Mouse (Mus musculus): ENCODE measurements around the gene Ugt1a10. TPM values are rescaled to one million over a fixed set of nuclear protein-coding genes. Genes with fewer than 3 reads are reported as not detected.
"Not testable (repeated sequence)": the region's sequence is repeated elsewhere in the genome, so short reads cannot be mapped to it uniquely, and the experiment has no call there.

The Ugt1a10 gene
- polyA plus RNA-seq, 1 experiment from 2014 or later, result not detected

- not testable (repeated sequence) for H3K4me2 ChIP-seq; H3K4me3 ChIP-seq (ENCODE audit: low read depth, low read length); H3K9me3 ChIP-seq (ENCODE audit: low read depth, low read length); H3K4me1 ChIP-seq (ENCODE audit: insufficient read depth); H3K27me3 ChIP-seq (ENCODE audit: insufficient read depth, low read length); H3K9ac ChIP-seq; H3K27ac ChIP-seq (ENCODE audit: low read depth); H3K36me3 ChIP-seq (ENCODE audit: insufficient read depth)
- 4% methylated on average over 5 of the region's 5 CpGs for WGBS
- TF ChIP-seq CTCF (IDR thresholded peaks at IDR 0.05; ENCODE audit: low read depth), result peak; percentile 52
- ATAC-seq (ENCODE audit: insufficient read depth), result peak; percentile 63; the same call in 1 of the 2 replicates
- peak; percentile 57 for DNase-seq
Measured at GRCm38 (mm10) chr1:88143966-88144675, 88.9 kb downstream of the Ugt1a10 start.

GRCm38 (mm10) chr1:88145278-88145677 is 90.1 kb downstream of the Ugt1a10 start:
- DNase-seq, result peak; percentile 24
- peak; percentile 44 for TF ChIP-seq CTCF (IDR thresholded peaks at IDR 0.05; ENCODE audit: low read depth)
- 55% methylated on average over 2 of the region's 2 CpGs for whole genome bisulfite sequencing

DNA sequence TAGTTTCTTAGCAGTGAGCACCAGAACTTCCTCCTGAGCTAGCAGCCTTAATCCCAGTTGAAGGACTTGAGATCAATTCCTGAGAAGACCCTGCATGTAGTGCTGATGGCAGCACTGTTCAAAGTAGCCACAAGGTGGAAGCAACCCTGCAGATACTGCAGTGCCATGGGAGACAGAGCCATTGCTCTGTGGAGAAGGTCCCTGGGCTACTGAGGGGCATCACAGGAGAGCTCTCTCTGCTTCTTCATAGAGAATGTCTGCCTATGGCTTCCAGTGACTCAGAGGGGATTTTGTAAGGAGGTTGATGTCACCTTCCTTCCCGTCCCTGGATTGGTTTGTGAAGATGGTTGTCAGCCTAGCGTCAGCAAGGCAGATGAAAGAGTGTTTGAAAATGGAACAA is 94.9 kb downstream of the Ugt1a10 start:
- peak; percentile 12 for DNase-seq
- H3K4me1 ChIP-seq (ENCODE audit: insufficient read depth); H3K27ac ChIP-seq (ENCODE audit: low read depth); ATAC-seq (ENCODE audit: insufficient read depth); H3K4me3 ChIP-seq (ENCODE audit: low read depth, low read length); H3K4me2 ChIP-seq; H3K9me3 ChIP-seq (ENCODE audit: low read depth, low read length); H3K36me3 ChIP-seq (ENCODE audit: insufficient read depth); H3K27me3 ChIP-seq (ENCODE audit: insufficient read depth, low read length); H3K9ac ChIP-seq: not testable (repeated sequence)
- peak; percentile 44 for TF ChIP-seq CTCF (IDR thresholded peaks at IDR 0.05; ENCODE audit: low read depth)
- WGBS, result 56% methylated on average over 2 of the region's 2 CpGs

More at GRCm38 (mm10) chr1:88145278-88145677, 90.1 kb downstream of the Ugt1a10 start:
- H3K36me3 ChIP-seq (ENCODE audit: insufficient read depth); H3K4me3 ChIP-seq (ENCODE audit: low read depth, low read length); H3K9ac ChIP-seq; H3K4me1 ChIP-seq (ENCODE audit: insufficient read depth); ATAC-seq (ENCODE audit: insufficient read depth); H3K27me3 ChIP-seq (ENCODE audit: insufficient read depth, low read length); H3K4me2 ChIP-seq; H3K27ac ChIP-seq (ENCODE audit: low read depth); H3K9me3 ChIP-seq (ENCODE audit: low read depth, low read length): not testable (repeated sequence)

DNA sequence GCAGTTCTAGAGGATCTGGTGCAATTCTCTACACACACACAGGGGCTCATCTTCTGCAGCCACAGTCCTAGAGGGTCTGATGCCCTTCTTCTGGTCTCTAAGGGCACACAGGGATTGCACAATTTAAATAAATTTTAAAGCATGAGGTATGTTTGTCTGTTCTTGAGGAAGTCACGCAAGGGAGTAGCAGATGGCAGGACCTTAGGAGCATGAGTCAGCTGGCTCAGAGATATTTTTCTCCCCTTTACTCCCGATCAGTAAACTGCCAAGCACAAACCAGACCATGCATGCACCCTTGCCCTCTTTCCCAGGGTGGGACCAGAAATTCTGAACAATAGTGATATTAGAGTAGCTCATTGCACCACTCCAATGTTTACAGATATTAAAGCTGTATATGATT is 103.2 kb downstream of the Ugt1a10 start:
- H3K4me1 ChIP-seq (ENCODE audit: insufficient read depth), result no peaks in the 10 kb centered on the region
- H3K27me3 ChIP-seq (ENCODE audit: insufficient read depth, low read length), result no peaks in the 10 kb centered on the region
- DNase-seq (no peak), ATAC-seq (ENCODE audit: insufficient read depth) (no peak)
- no peak for TF ChIP-seq CTCF (IDR thresholded peaks at IDR 0.05; ENCODE audit: low read depth)
- H3K4me3 ChIP-seq (ENCODE audit: low read depth, low read length), result no peak overlapping the region
- 68% methylated on average over 2 of the region's 2 CpGs for WGBS
- H3K4me2 ChIP-seq, result no peak overlapping the region
- H3K36me3 ChIP-seq (ENCODE audit: insufficient read depth), result no peaks in the 10 kb centered on the region
- no peaks in the 10 kb centered on the region for H3K9me3 ChIP-seq (ENCODE audit: low read depth, low read length)
- no peak overlapping the region for H3K9ac ChIP-seq
- H3K27ac ChIP-seq (ENCODE audit: low read depth), result no peak overlapping the region

- H3K27ac ChIP-seq (ENCODE audit: low read depth), result no peak within 1 kb of the TSS
- no peak within 1 kb of the TSS for H3K4me3 ChIP-seq (ENCODE audit: low read depth, low read length)
- H3K36me3 ChIP-seq (ENCODE audit: insufficient read depth), result no peaks in the 10 kb centered on the region
- H3K27me3 ChIP-seq (ENCODE audit: insufficient read depth, low read length), result no peaks in the 10 kb centered on the region
- TF ChIP-seq CTCF (IDR thresholded peaks at IDR 0.05; ENCODE audit: low read depth), result no peak
- ATAC-seq (ENCODE audit: insufficient read depth) (no peak), DNase-seq (no peak)
- WGBS, result 69% methylated on average over 5 of the region's 5 CpGs
- H3K4me2 ChIP-seq, result no peak within 1 kb of the TSS
- no peaks in the 10 kb centered on the region for H3K4me1 ChIP-seq (ENCODE audit: insufficient read depth)
- no peaks in the 10 kb centered on the region for H3K9me3 ChIP-seq (ENCODE audit: low read depth, low read length)
- H3K9ac ChIP-seq, result no peak within 1 kb of the TSS
Measured at GRCm38 (mm10) chr1:88165711-88166110, 110.5 kb downstream of the Ugt1a10 start, which contains the start of gene Ugt1a5. Gene Ugt1a5, plus strand, starts transcription at chr1:88166012.

DNA sequence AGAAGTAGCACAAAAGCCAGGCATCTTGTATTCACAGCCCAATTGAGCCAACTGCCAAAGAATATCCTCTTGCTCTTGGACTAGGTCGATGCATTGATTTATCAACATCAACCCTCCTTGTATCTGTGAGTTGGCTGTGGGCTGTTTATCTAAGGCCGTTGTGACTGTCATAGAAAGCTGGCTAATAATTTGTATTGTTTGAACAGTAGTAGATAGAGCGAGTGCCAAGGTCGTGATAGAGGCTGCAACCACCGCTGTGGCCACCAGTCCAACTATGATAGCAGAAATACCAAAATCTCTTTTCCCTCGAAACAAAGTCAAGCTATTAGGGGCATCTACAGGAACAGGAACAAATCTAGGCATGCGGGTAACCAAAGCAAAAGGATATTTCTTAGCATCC is 117.0 kb downstream of the Ugt1a10 start:
- H3K4me3 ChIP-seq (ENCODE audit: low read depth, low read length); DNase-seq; H3K9me3 ChIP-seq (ENCODE audit: low read depth, low read length); H3K9ac ChIP-seq; H3K27me3 ChIP-seq (ENCODE audit: insufficient read depth, low read length); H3K4me2 ChIP-seq; H3K27ac ChIP-seq (ENCODE audit: low read depth); H3K4me1 ChIP-seq (ENCODE audit: insufficient read depth); ATAC-seq (ENCODE audit: insufficient read depth); H3K36me3 ChIP-seq (ENCODE audit: insufficient read depth): not testable (repeated sequence)
- WGBS, result 83% methylated on average over 5 of the region's 7 CpGs

DNA sequence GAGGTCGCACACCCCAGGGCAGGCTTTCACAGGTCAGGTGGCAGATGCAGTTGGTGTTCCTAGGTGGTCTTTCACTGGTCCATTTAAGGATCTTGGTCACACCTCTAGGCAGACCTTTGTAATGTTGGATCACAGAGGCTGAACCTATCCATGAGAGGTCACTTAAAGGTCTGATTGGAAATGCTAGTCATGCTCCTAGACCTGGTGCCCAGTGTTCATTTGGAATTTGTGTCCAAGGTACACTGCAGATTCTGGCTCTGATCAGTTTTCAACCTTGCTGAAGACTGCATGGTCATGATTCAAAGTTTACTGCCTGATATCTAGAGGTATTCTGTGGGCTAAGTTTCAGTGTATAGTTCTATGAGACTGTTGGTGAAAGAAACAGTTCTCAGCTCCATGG is 124.5 kb downstream of the Ugt1a10 start:
- DNase-seq (no peak), ATAC-seq (ENCODE audit: insufficient read depth) (no peak)
- Histone ChIP-seq H3K4me1 (ENCODE audit: insufficient read depth) (no peaks in the 10 kb centered on the region), H3K9me3 (ENCODE audit: low read depth, low read length) (peaks cover 15% of the 10 kb centered on the region), H3K36me3 (ENCODE audit: insufficient read depth) (no peaks in the 10 kb centered on the region), H3K4me2 (no peak overlapping the region), H3K9ac (no peak overlapping the region), H3K27ac (ENCODE audit: low read depth) (no peak overlapping the region), H3K4me3 (ENCODE audit: low read depth, low read length) (no peak overlapping the region), H3K27me3 (ENCODE audit: insufficient read depth, low read length) (no peaks in the 10 kb centered on the region)
- 88% methylated on average over 1 of the region's 1 CpGs for WGBS
- no peak for TF ChIP-seq CTCF (IDR thresholded peaks at IDR 0.05; ENCODE audit: low read depth)

Data from lung, embryonic 14.5 days (tissue).